Mouse (Mus musculus) gastrocnemius, postnatal 36 days (tissue): Measurements from ENCODE around the gene Utp14a. TPM values are rescaled to one million over a fixed set of nuclear protein-coding genes. Genes with fewer than 3 reads are reported as not detected.

Experiments used
- DNase-seq, 2 experiments: peaks; one replicate each; pipeline ENCODE4 v3.0.0; 2022
- intact Hi-C: fragments of 180-260 bp; cut with DNase I; formaldehyde crosslinking; loops from one replicate; pipeline ENCODE4 v1.15.1; 2025
- total RNA-seq, 2 experiments: library from RNA; stranded (reverse); gene quantifications; 2 replicates each; pipeline ENCODE4 v1.2.3; 2021

Utp14a gene
- total RNA-seq, 2 experiments from 2014 or later: 9.3 to 15.3 TPM

- intact Hi-C loops: no loop called here
Measured at GRCm38 (mm10) chrX:48305356-48305755, 48.7 kb downstream of the Utp14a start.

GRCm38 (mm10) chrX:48310706-48311517, 54.2 kb downstream of the Utp14a start:
- no peak for DNase-seq

More at GRCm38 (mm10) chrX:48305356-48305755, 48.7 kb downstream of the Utp14a start:
- no peak for DNase-seq

GRCm38 (mm10) chrX:48311727-48312126, 55.1 kb downstream of the Utp14a start:
- DNase-seq: no peak
- intact Hi-C loops: no loop called here

More at GRCm38 (mm10) chrX:48310706-48311517, 54.2 kb downstream of the Utp14a start:
- intact Hi-C loops: no loop called here

GRCm38 (mm10) chrX:48314530-48315079, 57.9 kb downstream of the Utp14a start:
- intact Hi-C loops: no loop called here
- DNase-seq: peak; percentile 80 to 81

GRCm38 (mm10) chrX:48317444-48317843, 60.8 kb downstream of the Utp14a start:
- DNase-seq: no peak
- intact Hi-C loops: no loop called here

GRCm38 (mm10) chrX:48318194-48318593, 61.5 kb downstream of the Utp14a start:
- no peak for DNase-seq
- intact Hi-C loops: no loop called here

Other genes starting within 250 kb of the Utp14a start
- 1 to 10 TPM; 1.9 to 2.3 TPM for gene Apln, start 222.0 kb upstream of the Utp14a start, total RNA-seq
- under 1 TPM; 0.64 to 0.77 TPM for gene Xpnpep2, start 148.1 kb upstream of the Utp14a start, total RNA-seq
- under 1 TPM; 0.30 to 0.79 TPM for gene Sash3, start 110.4 kb upstream of the Utp14a start, total RNA-seq
- gene Zdhhc9, start 48.0 kb upstream of the Utp14a start, total RNA-seq: 1 to 10 TPM; 6.9 to 7.1 TPM
- gene Bcorl1, start 84.5 kb downstream of the Utp14a start, total RNA-seq: 1 to 10 TPM; 6.8 to 7.2 TPM
- 1 to 10 TPM; 1.9 to 2.0 TPM for gene Elf4, start 206.3 kb downstream of the Utp14a start, total RNA-seq